Mouse (Mus musculus) left cerebral cortex, postnatal 4 days (tissue): ENCODE results near the gene Celsr3. TPM values are rescaled to one million over a fixed set of nuclear protein-coding genes. Genes with fewer than 3 reads are reported as not detected.

ENCODE experiments used
- DNase-seq: peaks from one replicate; pipeline ENCODE4 v3.0.0-alpha.2; 2022
- intact Hi-C: fragments of 180-260 bp; cut with DNase I; formaldehyde crosslinking; loops from one replicate; pipeline ENCODE4 v1.15.1; 2025
- total RNA-seq, 2 experiments: library from RNA; stranded (reverse); gene quantifications; 2 replicates each; pipeline ENCODE4 v1.2.3; 2021

The Celsr3 gene
- total RNA-seq, result 100 to 1,000 TPM; 103 to 112 TPM

- intact Hi-C loops, result no loop called here
- DNase-seq, result peak; percentile 95
These were observed at the start of gene Celsr3 for GRCm38 (mm10) chr9:108825820-108826699. TSS of gene Celsr3 (plus strand) at chr9:108826320.

DNA sequence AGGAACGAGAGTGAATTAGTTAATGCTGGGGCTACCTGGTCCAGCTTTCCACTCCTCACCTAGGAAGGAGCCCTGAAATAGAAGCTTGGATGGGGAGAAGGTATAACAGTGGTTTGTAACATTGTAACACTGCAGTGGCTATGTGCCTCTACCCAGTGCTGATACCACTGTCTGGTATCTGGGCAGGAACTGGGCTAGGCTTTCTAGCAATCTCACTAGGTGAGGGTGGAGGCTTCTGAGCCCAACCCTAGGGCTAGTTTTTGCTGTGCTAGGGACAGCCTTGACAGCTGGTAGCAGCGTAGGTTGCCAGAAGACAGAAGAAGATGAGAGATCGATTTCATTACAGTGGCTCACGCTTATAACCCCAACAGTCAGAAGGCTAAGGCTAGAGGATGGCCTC, 49.5 kb upstream of the Celsr3 start:
- no peak for DNase-seq
- intact Hi-C loops, result no loop called here

DNA sequence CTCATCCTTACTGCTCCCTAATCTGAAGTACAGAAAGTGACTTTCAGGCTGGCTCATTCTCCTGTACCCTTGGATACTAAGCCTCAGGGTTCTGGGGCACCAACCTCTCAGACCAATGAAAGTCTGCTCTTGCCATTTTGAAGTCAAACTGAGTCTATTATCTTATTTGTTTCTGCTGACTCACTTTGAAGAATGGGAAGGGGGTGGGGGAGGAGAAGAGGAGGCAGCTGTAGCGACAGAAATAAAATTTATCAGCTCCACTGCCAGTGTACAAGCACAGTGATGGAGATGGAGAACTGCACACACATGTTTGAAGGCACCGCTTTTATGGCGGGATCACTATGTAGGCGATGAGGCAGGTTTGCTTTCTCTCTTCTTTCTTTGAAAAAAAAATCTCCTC, 48.8 kb upstream of the Celsr3 start:
- intact Hi-C loops, result no loop called here
- no peak for DNase-seq

GRCm38 (mm10) chr9:108780959-108781358, 45.2 kb upstream of the Celsr3 start:
- no peak for DNase-seq
- intact Hi-C loops, result no loop called here

DNA sequence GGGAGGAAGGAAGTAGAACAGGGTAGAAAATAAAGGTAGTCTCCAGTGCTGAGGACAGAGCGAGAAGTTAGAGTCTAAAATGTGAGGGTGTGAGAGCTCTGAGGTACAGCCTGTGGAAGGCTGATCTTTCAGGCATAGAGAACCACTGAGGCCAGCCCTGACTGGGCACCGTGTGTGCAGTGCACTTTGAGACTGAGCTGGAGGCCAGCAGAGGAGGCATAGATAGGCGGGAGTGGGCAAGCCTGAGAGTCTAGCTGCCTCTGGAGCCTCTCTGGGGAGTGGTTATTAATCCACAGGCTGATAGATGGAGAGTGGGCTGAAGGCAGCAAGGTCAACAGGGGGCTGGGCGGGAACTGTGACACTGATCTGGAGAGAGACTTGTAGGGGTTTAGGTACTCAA, 44.2 kb upstream of the Celsr3 start:
- intact Hi-C loops, result no loop called here
- DNase-seq, result no peak

GRCm38 (mm10) chr9:108782836-108783547, 43.1 kb upstream of the Celsr3 start:
- DNase-seq, result peak; percentile 27
- intact Hi-C loops, result no loop called here

- intact Hi-C loops, result no loop called here
These were observed 42.3 kb upstream of the Celsr3 start, which contains the start of gene Ip6k2 for GRCm38 (mm10) chr9:108783548-108784463. TSS of gene Ip6k2 (plus strand) at chr9:108783796.

GRCm38 (mm10) chr9:108785416-108785815, 40.7 kb upstream of the Celsr3 start:
- no peak for DNase-seq

More at GRCm38 (mm10) chr9:108783548-108784463, 42.3 kb upstream of the Celsr3 start, which contains the start of gene Ip6k2:
- DNase-seq, result peak; percentile 99

DNA sequence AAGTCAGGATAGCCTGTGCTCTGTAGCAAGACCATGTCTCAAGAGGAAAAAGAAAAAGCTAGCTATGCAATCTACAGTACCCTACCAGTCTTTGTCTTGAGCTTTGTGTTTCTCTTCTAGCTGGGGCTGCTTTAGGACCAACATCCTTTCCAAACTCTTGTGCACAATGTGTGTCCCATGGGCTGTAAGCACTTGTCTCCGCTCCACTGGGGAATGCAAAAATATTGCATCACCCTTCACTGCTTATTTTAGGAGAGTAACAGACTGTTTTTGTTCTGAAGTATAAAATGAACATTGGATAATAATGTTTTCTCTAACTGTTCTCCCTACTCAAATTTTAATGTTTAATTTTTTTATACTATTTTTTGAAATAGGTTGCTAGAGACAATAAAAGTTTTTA, 39.6 kb upstream of the Celsr3 start:
- intact Hi-C loops, result no loop called here
- no peak for DNase-seq

More at GRCm38 (mm10) chr9:108785416-108785815, 40.7 kb upstream of the Celsr3 start:
- intact Hi-C loops, result no loop called here

- DNase-seq, result no peak
- intact Hi-C loops, result no loop called here
These were observed 39.0 kb upstream of the Celsr3 start for GRCm38 (mm10) chr9:108787080-108787479.

- intact Hi-C loops, result no loop called here
- DNase-seq, result no peak
These were observed 37.4 kb upstream of the Celsr3 start for GRCm38 (mm10) chr9:108788713-108789112.

DNA sequence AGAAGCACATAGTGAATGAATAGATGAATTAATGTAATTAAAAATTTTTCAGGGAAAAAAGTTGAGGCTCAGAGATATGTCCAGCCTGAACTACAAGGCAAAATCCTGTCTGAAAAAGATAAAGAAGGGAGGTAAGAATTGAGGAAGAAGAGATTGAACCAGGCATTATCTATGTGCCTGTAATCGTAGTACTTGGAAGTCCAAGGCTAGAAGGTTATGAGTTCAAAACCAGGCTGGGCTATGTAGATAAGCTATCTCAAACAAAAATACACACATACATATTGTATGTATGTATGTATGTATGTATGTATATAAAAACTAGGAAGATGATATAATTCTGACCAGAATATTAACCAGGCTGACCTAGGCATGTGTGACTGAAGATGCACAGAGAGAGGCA, 33.8 kb upstream of the Celsr3 start:
- no peak for DNase-seq
- intact Hi-C loops, result no loop called here

DNA sequence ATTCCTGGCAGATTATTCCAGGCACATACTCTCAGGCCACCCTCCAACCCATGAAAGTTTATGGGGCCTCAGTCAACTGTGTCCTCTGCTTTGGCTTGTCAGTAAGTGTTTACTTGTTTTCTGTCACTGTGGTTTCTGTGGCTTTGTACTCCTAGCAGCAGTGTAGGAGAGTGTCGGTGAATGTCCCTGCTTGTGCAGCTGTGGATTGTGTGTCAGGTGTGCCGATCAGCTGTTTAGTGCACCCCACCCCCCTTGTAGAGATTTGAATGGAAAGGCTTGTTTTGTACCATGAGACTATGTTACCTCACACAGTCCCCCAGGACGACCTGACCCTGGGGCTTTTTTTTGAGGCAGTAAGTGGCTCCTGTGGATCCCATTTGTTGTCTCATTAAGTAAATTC, 33.4 kb upstream of the Celsr3 start:
- intact Hi-C loops, result no loop called here
- DNase-seq, result no peak

DNA sequence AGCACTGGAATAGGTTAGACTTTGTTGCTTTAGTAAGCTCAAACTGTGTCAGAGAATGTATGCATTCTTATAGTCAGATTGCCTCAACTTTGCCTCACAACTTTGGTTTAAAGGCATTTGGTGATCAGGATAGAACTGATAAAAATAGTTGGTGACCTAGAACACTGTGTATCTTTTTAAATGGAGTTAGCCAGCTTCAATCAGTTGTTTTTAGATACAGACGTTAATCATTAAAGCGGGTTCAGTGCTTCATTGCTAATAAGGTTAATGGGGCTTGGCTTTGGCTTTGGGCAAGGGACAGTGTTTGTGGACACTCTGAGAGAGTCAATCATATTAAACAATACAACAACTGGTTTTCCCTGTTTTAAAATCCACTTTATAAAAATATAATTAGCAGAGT, 30.8 kb upstream of the Celsr3 start:
- intact Hi-C loops, result no loop called here
- DNase-seq, result no peak

DNA sequence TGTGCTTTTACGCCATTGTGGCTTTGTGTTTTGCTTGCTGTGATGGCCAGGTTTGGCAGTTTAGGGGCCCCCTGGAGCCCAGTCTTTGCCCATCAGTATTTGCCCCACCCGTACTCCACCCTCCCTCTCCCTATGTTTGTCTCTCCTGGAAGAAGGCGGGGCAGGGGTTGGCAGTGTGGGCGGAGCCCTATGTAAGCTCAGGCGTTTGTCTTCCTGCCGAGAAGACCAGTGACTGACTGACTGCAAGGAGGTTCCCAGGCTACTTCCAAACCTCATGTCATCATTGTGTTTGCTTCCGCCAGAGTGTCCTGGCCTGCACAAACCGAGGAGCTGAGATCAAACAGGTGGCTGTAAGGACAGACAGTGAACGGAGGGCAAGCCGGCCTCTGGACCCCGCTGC, 30.4 kb upstream of the Celsr3 start:
- intact Hi-C loops, result no loop called here
- no peak for DNase-seq

- intact Hi-C loops, result no loop called here
These were observed 29.7 kb upstream of the Celsr3 start for GRCm38 (mm10) chr9:108796351-108796981.

DNA sequence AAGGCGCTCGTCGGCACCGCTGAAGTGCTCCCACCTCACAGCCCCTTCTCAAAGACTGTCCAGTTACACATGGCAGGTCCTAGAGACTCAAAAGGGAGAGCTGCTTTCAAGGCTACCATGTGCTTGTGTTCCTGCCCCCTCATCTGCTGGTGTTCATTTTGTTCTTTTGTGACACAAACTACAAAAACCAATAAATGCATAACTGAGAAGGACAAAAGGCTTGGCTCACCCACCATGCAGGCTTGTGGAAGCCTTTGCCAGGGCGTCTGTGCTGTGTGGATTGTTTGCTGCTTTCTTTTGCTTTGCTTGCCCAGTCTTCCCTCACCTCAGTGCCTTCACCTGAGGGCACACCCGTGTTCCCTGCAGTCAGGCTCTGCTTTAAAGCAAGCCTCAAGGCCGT, 28.6 kb upstream of the Celsr3 start:
- no peak for DNase-seq
- intact Hi-C loops, result no loop called here

More at GRCm38 (mm10) chr9:108796351-108796981, 29.7 kb upstream of the Celsr3 start:
- DNase-seq, result no peak

DNA sequence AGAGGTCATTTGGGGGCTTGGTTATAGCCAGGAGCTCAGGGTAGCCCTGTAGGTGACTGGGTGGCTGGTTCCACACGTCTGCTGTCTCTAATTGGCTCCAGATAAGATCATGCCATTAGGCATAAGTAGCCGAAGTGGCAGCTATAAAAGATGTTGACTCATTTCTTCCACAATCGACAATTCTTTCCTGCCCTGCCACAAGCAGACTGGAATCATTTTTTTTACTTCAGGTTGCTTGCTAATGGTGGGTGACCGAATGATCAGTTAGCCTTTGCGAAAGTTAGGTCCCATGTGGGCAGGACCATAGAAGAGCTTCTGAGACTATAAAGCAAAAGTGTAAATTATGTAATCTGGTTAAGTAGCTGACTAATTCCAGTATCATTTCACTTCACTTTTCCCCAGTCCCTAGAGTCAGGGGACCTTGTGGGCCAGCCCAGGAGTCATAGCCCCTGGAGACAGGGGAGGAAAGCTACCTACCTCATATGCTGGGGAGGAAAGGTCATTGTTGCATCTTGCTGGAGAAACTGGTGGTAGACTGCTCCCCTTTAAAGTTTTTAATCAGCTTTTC, 27.5 kb upstream of the Celsr3 start:
- intact Hi-C loops, result no loop called here
- DNase-seq, result no peak

DNA sequence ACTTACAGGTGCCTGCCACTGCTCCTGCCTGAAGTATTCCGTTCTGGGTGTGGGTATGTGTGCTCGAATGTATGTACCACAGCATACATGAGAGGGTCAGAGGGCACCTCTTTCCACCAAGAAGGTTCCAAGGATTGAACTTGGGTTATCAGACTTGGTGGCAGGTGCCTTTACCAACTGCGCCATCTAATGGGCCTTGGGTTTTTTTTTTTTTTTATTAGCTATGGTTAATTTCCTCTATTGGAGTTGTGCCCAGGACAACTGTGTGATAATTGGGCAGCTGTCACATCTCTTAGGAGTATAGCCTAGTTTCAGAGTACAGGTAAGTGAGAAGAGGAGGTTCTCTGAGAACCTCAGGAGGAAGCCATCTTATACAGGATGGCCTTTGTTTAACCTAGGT, 26.6 kb upstream of the Celsr3 start:
- no peak for DNase-seq
- intact Hi-C loops, result no loop called here

DNA sequence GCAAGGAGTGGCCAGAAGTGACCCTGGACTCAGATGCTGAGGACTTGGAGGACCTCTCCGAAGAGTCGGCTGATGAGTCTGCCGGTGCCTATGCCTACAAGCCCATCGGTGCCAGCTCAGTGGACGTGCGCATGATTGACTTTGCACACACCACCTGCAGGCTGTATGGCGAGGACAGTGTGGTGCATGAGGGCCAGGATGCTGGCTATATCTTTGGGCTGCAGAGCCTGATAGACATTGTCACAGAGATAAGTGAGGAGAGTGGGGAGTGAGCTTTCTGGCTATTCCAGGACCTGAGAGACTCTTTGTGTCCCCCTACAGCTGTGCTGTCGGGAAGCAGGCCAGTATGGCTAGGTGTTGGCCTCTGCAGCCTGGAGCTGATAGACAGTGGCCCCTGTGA, 20.4 kb upstream of the Celsr3 start:
- intact Hi-C loops, result no loop called here

More for the DNA sequence above, 20.4 kb upstream of the Celsr3 start:
- no peak for DNase-seq
